Mouse (Mus musculus) bone marrow, adult 2 months (tissue): ENCODE results near the gene Tldc2. TPM values are rescaled to one million over a fixed set of nuclear protein-coding genes. Genes with fewer than 3 reads are reported as not detected.

Experiments
- H3K27ac ChIP-seq: fragments of 200-500 bp; 2 replicates; pipeline ENCODE4 v1.5.1; 2012; ENCODE audit warnings: low read depth, mild to moderate bottlenecking, control low read depth, inconsistent platforms, low read length; ENCODE audit not compliant: control insufficient read depth, poor library complexity, insufficient read depth
- H3K4me1 ChIP-seq: fragments of 200-500 bp; 2 replicates; pipeline ENCODE4 v1.6.1; 2011; ENCODE audit warnings: low read length; ENCODE audit not compliant: control insufficient read depth, insufficient read depth
- H3K4me3 ChIP-seq: fragments of 200-500 bp; replicated peaks from 2 replicates; pipeline ENCODE3; 2011; ENCODE audit warnings: mild to moderate bottlenecking, low read depth, low read length, control low read depth; ENCODE audit not compliant: control insufficient read depth
- CTCF ChIP-seq: fragments of 200-500 bp; IDR thresholded peaks from 2 replicates; pipeline ENCODE4 v1.5.1; 2011; ENCODE audit warnings: low read length, control low read depth; ENCODE audit not compliant: control insufficient read depth, insufficient read depth
- POLR2A ChIP-seq: fragments of 200-500 bp; IDR thresholded peaks from 2 replicates; pipeline ENCODE4 v1.6.1; 2011; ENCODE audit warnings: low read depth, mild to moderate bottlenecking, control low read depth, low read length, borderline replicate concordance; ENCODE audit not compliant: control insufficient read depth
- WGBS: fragments of 180-500 bp; shearing (Covaris S2); methylation state at CpG from one replicate; pipeline ENCODE4 v1.1.7; 2018; 5-methylcytosine and 5-hydroxymethylcytosine counted together
- polyA plus RNA-seq: library from polyadenylated mRNA; stranded (reverse); fragments of >200 nt; gene quantifications from 2 replicates; pipeline ENCODE4 v1.2.4, GENCODE M21; 2011; ENCODE audit warnings: low replicate concordance; ENCODE audit not compliant: missing spikeins, insufficient read depth, insufficient read length

Tldc2 gene
- polyA plus RNA-seq, 1 experiment, result not detected

- H3K4me1 ChIP-seq, result no peaks in the 10 kb centered on the region
- TF ChIP-seq CTCF, result no peak
- TF ChIP-seq POLR2A, result no peak
- no peak overlapping the region for H3K4me3 ChIP-seq
- WGBS, result 68% methylated on average over 7 of the region's 7 CpGs
- H3K27ac ChIP-seq, result no peak overlapping the region
Observed at GRCm38 (mm10) chr2:157084831-157085585, 1.8 kb upstream of the Tldc2 start.

GRCm38 (mm10) chr2:157087536-157088317, 872 bp downstream of the Tldc2 start:
- Histone ChIP-seq H3K27ac (no peak overlapping the region), H3K4me1 (no peaks in the 10 kb centered on the region), H3K4me3 (no peak overlapping the region)
- no peak for TF ChIP-seq POLR2A
- TF ChIP-seq CTCF, result no peak
- WGBS, result 84% methylated on average over 14 of the region's 14 CpGs

GRCm38 (mm10) chr2:157092024-157092423, 5.2 kb downstream of the Tldc2 start:
- no peaks in the 10 kb centered on the region for H3K4me1 ChIP-seq
- no peak overlapping the region for H3K4me3 ChIP-seq
- no peak overlapping the region for H3K27ac ChIP-seq
- WGBS, result 83% methylated on average over 8 of the region's 8 CpGs
- no peak for TF ChIP-seq POLR2A
- no peak for TF ChIP-seq CTCF

GRCm38 (mm10) chr2:157095005-157095755, 8.3 kb downstream of the Tldc2 start:
- Histone ChIP-seq H3K27ac (no peak overlapping the region), H3K4me3 (no peak overlapping the region), H3K4me1 (no peaks in the 10 kb centered on the region)
- WGBS, result 60% methylated on average over 9 of the region's 9 CpGs
- peak; percentile 87 for TF ChIP-seq CTCF
- no peak for TF ChIP-seq POLR2A

- Histone ChIP-seq H3K4me3 (no peak overlapping the region), H3K27ac (no peak overlapping the region), H3K4me1 (no peaks in the 10 kb centered on the region)
- no peak for TF ChIP-seq POLR2A
- no peak for TF ChIP-seq CTCF
- WGBS, result 78% methylated on average over 12 of the region's 12 CpGs
Observed at GRCm38 (mm10) chr2:157099532-157100318, 12.9 kb downstream of the Tldc2 start.

GRCm38 (mm10) chr2:157100319-157100605, 13.4 kb downstream of the Tldc2 start:
- no peak overlapping the region for H3K4me3 ChIP-seq
- H3K27ac ChIP-seq, result no peak overlapping the region
- TF ChIP-seq CTCF (no peak), POLR2A (no peak)
- WGBS, result 92% methylated on average over 12 of the region's 12 CpGs
- H3K4me1 ChIP-seq, result no peaks in the 10 kb centered on the region

- Histone ChIP-seq H3K4me1 (no peaks in the 10 kb centered on the region), H3K27ac (no peak overlapping the region), H3K4me3 (no peak overlapping the region)
- 92% methylated on average over 9 of the region's 9 CpGs for WGBS
- TF ChIP-seq CTCF, result no peak
- no peak for TF ChIP-seq POLR2A
Observed at GRCm38 (mm10) chr2:157101650-157102049, 14.8 kb downstream of the Tldc2 start.

GRCm38 (mm10) chr2:157102256-157102655, 15.4 kb downstream of the Tldc2 start:
- TF ChIP-seq CTCF (no peak), POLR2A (no peak)
- no peak overlapping the region for H3K4me3 ChIP-seq
- no peak overlapping the region for H3K27ac ChIP-seq
- 71% methylated on average over 2 of the region's 2 CpGs for WGBS
- H3K4me1 ChIP-seq, result no peaks in the 10 kb centered on the region
